Mouse (Mus musculus) forebrain, embryonic 10.5 days (tissue): ENCODE results near the gene Card14. TPM values are rescaled to one million over a fixed set of nuclear protein-coding genes. Genes with fewer than 3 reads are reported as not detected.
"Not testable (repeated sequence)": the region's sequence is repeated elsewhere in the genome, so short reads cannot be mapped to it uniquely, and the experiment has no call there.

ENCODE experiments used
- DNase-seq: peaks from one replicate; pipeline ENCODE4 v3.0.0-alpha.2; 2017; ENCODE audit warnings: low spot score; ENCODE audit errors: extremely low spot score
- H3K27ac ChIP-seq: fragments of 300-500 bp; sonication (generic); 2 replicates; pipeline ENCODE4 v1.5.1; 2016; ENCODE audit warnings: mild to moderate bottlenecking
- H3K27me3 ChIP-seq: fragments of 300-500 bp; sonication (generic); 2 replicates; pipeline ENCODE4 v1.6.1; 2016; ENCODE audit warnings: mild to moderate bottlenecking; ENCODE audit not compliant: poor library complexity, severe bottlenecking
- H3K36me3 ChIP-seq: fragments of 300-500 bp; sonication (generic); replicated peaks from 2 replicates; pipeline ENCODE4 v1.6.1; 2016; ENCODE audit warnings: mild to moderate bottlenecking, moderate library complexity
- H3K4me1 ChIP-seq: fragments of 300-500 bp; sonication (generic); 2 replicates; pipeline ENCODE4 v1.6.1; 2016
- H3K4me3 ChIP-seq: fragments of 300-500 bp; sonication (generic); 2 replicates; pipeline ENCODE4 v1.5.1; 2016; ENCODE audit warnings: mild to moderate bottlenecking, moderate library complexity
- H3K9me3 ChIP-seq: fragments of 300-500 bp; sonication (generic); 2 replicates; pipeline ENCODE4 v1.6.1; 2016; ENCODE audit warnings: mild to moderate bottlenecking, moderate library complexity
- WGBS: fragments of 180-500 bp; shearing (Covaris S2); methylation state at CpG from one replicate; pipeline ENCODE4 v1.1.7; 2016; 5-methylcytosine and 5-hydroxymethylcytosine counted together
- polyA plus RNA-seq: library from polyadenylated mRNA; unstranded; fragments of >200 nt; fragmentation: Nextera tagmentation; extraction: Ambion mirVana; gene quantifications from 2 replicates; pipeline ENCODE4 v1.2.1, GENCODE M21; 2016

Card14 gene
- polyA plus RNA-seq, 1 experiment from 2014 or later: not detected

DNA sequence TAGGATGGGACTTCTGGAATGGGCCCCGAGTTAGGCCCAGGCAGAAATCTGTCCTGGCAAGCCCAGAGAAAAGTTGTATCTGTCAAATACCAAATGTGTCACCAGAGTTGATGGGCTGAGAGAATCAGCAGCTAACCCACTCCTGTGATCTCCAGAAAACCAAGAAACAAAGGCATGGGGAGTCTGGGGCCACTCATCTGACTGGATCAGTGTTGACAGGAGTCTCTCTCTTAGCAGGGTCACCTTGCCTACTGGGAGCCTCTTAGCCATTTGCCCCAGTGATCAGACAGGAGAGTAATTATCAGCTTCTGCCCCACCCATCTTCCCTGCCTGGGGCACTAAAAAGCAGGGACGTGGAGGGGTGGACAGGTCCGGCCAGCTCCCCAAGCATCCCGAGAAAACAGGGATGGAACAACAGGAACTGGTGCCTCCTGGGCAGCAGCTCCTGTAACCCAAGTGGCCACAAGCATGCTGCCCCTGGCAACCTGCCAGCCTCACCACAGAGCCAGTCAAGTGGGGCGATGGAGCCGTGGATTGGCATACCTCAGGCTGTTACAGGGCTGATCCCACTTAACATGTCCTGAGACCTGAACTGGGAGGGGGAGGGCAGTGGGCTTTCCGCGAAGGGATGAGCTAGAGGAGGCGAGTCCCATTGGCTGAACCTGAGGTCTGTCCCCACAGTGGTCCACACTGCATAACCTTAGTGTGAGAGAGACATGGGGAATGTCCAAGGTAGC, 21.6 kb upstream of the Card14 start:
- no peaks in the 10 kb centered on the region for H3K9me3 ChIP-seq
- no peak overlapping the region for H3K27ac ChIP-seq
- 76% methylated on average over 9 of the region's 9 CpGs for WGBS
- H3K27me3 ChIP-seq: no peaks in the 10 kb centered on the region
- no peak for DNase-seq
- no peaks in the 10 kb centered on the region for H3K4me1 ChIP-seq
- H3K4me3 ChIP-seq: no peak overlapping the region
- H3K36me3 ChIP-seq: peaks cover 78% of the 10 kb centered on the region

DNA sequence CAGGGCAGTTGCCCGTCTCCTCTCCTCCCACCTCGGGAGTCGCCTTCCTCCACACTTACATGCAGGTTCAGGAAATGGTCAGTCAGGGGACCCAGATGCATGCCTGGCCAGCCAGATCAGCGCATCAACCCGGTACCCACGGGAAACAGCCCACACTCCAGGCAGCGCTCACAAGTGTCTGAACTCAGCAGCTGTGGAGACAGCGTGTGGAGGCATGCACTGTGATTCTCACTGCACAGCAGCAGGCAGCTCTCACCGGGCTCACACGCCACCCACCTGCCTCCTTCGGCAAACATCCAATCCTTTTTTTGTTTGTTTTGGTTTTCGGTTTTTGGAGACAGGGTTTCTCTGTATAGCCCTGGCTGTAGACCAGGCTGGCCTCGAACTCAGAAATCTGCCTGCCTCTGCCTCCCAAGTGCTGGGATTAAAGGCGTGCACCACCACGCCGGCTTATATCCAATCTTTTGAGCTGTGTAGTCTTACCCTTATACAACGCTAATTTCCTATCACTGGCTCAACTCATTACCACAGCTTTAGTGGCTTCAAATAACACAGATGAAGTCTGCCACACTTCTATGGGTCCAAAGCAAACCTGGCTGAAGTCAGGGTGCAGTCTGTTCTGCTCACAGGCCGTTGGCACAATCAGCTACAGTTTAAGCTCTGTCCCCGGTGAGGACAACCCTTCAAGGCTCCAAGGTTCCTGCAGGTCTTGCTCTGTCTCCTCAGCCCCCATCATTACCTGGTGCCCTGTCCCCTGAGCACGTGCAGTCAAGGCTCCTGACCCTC, 20.2 kb upstream of the Card14 start:
- 92% methylated on average over 20 of the region's 20 CpGs for WGBS
- no peak overlapping the region for H3K27ac ChIP-seq

DNA sequence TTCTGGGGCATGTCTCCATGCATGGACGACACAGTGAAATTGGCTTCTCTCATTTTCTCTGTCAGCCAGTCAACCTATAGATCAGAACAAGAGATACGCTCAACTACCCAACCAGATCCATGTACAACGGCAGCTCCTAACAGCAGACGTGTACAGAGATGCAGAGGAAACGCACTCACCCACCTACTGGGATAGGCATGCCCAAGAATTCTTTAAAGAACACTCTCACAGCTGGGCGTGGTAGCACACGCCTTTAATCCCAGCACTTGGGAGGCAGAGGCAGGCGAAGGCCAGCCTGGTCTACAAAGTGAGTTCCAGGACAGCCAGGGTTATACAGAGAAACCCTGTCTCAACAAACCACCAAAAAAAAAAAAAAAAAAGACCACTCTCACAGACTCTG, 14.7 kb upstream of the Card14 start:
- not testable (repeated sequence) for H3K27me3 ChIP-seq, H3K9me3 ChIP-seq, DNase-seq, H3K27ac ChIP-seq, H3K4me3 ChIP-seq, H3K4me1 ChIP-seq
- whole genome bisulfite sequencing: 96% methylated on average over 8 of the region's 8 CpGs
- H3K36me3 ChIP-seq: peaks cover 99% of the 10 kb centered on the region

More for the DNA sequence above, 20.2 kb upstream of the Card14 start:
- Histone ChIP-seq H3K4me1 (no peaks in the 10 kb centered on the region), H3K36me3 (peaks cover 92% of the 10 kb centered on the region), H3K9me3 (no peaks in the 10 kb centered on the region), H3K4me3 (no peak overlapping the region), H3K27me3 (no peaks in the 10 kb centered on the region)
- no peak for DNase-seq

DNA sequence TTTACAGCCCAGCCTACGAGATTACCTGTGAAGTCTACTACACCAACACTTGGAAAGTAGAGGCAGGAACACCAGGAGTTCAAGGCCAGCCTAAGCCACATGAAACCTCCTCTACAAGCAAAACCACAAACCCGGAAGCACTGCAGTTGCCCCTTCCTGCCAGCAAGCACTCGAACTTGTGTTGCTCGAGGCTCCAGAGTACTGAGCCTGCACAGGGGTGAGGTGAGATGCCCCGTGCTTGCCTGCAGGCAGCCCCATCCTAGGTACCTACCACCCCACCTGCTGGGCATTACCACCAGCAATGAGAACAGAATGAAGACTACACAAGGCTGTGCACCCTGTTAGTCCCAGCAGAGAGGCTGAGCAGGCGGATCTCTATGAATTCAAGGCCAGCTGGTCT, 9.6 kb upstream of the Card14 start:
- H3K4me1 ChIP-seq: peaks cover 29% of the 10 kb centered on the region
- peaks cover 55% of the 10 kb centered on the region for H3K36me3 ChIP-seq
- WGBS: 88% methylated on average over 6 of the region's 6 CpGs
- H3K27ac ChIP-seq: no peak overlapping the region
- no peaks in the 10 kb centered on the region for H3K27me3 ChIP-seq
- no peak for DNase-seq
- H3K4me3 ChIP-seq: peak overlapping the region; percentile 100
- H3K9me3 ChIP-seq: no peaks in the 10 kb centered on the region

DNA sequence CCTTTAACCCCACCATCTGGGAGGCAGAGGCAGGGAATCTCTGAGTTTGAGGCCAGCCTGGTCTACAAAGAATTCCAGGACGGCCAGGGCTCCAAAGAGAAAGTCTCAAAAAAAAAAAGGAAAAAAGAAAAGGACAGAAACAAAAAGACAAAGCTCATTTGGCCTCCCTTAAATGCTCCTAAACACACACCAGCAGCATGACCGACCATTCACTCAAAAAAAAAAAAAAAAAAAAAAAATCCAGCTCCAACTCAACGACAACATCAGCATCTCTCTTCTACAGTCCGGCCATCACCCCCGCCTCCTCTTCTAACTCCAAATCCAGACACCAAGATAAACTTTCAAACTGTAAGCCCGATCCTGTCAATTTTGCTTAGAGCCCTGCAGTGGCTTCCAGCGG, 8.7 kb upstream of the Card14 start:
- H3K9me3 ChIP-seq: no peaks in the 10 kb centered on the region
- peaks cover 29% of the 10 kb centered on the region for H3K4me1 ChIP-seq
- WGBS: 20% methylated on average over 7 of the region's 7 CpGs
- 0 out of 2 replicates have a peak, but pooled peaks cover 2% of the 10 kb centered on the region for H3K27me3 ChIP-seq
- H3K36me3 ChIP-seq: peaks cover 45% of the 10 kb centered on the region
- no peak for DNase-seq
- H3K27ac ChIP-seq: peak overlapping the region; percentile 98
- H3K4me3 ChIP-seq: peak overlapping the region; percentile 100

DNA sequence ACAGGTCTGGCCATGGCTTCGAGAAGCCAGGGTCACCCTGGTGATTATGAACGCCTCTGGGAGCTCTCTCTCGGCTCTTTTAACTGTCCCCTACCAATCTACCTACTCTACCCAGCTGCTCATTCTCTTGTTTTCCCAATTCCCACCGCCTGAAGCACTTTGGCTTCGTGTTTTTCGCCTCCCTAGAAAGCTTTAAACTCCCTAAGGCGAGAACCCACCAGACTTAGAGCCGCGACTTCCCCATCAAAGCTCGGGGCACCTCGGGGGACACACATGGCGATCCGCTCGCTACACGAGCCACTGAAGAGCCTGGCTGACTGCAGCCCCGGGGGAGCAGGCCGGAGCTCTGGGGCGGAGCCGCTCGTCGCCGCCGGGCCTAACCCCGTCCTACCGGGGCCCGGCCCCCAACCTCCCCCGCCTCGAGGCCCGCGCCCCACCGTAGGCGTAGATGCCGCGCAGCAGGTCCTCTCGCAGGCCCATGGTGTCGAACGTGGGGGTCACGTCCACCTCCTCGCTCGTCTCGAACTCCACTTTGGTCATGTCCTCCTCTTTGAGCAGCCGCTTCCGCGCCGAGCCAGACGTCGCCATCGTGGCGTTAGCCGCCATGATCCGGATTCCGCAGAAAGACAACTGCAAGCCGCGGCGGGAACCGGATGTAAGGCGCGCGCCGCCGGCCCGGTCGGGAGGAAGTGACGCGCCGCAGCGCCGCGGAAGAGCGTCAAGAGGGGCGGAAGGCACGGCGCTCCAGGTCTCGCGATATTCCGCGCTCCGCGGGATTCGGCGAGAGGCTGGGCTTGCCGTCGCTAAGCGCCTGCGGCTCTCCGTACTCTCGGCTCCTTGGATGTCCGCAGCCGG, 8.0 kb upstream of the Card14 start, which contains the start of gene Eif4a3:
Gene Eif4a3 (minus strand): TSS at position 699 of the 855 bp plus-strand sequence.
- peak within 1 kb of the TSS; percentile 100 for H3K4me3 ChIP-seq
- H3K9me3 ChIP-seq: no peaks in the 10 kb centered on the region
- H3K4me1 ChIP-seq: peaks cover 29% of the 10 kb centered on the region
- peaks cover 9% of the 10 kb centered on the region for H3K27me3 ChIP-seq
- DNase-seq: peak; percentile 97
- H3K27ac ChIP-seq: peak within 1 kb of the TSS; percentile 98
- WGBS: under 1% methylated on average over 89 of the region's 89 CpGs
- H3K36me3 ChIP-seq: peaks cover 38% of the 10 kb centered on the region

DNA sequence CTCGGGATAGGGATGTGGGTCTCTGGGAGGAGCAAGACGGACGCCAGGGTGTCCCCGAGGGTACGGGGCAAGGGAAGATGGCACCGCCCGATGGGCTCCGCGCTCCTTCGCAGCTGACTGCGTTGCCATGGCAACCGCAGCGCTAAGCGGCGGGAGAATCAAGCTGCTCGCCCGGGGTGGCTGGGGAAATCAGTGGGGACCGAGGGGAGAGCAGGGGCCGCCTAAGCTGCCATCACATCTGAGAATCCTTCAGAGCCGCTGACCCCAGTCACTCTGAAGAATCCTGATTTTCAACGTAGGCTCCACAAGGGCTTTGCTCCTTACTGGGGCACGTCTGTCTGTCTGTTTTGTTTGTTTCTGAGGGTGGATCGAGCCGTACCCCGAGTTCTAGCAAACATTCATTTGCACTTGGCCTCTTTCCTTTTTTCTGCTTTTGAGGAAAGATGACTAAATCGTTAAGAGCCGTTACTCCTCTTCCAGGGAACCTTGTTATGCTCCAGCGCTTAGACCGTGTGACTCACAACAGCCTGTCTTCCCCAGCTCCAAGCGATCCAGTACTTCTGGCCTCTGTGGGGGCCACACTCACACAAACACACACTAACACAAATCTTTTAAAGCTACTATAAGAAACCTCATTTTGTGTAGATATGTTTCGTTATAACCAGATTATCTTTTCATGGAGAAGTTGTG, 7.2 kb upstream of the Card14 start:
- H3K36me3 ChIP-seq: peaks cover 31% of the 10 kb centered on the region
- 2% methylated on average over 31 of the region's 31 CpGs for WGBS

DNA sequence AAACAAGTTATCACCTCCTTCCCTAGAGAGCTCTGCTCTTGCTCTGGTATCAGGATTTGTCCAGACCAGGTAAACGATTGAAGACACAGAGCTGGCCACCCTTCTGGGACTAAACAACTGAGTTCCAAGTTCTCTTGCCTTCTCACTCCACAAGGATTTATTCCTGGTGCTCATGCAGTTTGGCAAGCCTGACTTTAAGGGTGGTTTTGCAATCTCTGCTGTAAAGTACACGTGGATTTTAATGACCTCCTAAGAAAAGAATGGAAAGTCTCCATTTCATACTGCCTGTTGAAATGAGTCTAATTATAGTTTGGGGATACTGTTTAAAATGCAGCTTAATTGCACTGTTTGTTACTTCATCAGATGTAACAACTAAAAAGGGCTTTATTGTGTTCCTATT, 6.6 kb upstream of the Card14 start:
- peak overlapping the region; percentile 98; the same call in 1 of the 2 replicates for H3K27ac ChIP-seq
- H3K4me3 ChIP-seq: peak overlapping the region; percentile 100
- WGBS: 47% methylated on average over 2 of the region's 2 CpGs

More for the DNA sequence above, 7.2 kb upstream of the Card14 start:
- peaks cover 34% of the 10 kb centered on the region for H3K4me1 ChIP-seq
- peaks cover 16% of the 10 kb centered on the region for H3K27me3 ChIP-seq
- peak overlapping the region; percentile 100 for H3K4me3 ChIP-seq
- peak overlapping the region; percentile 98 for H3K27ac ChIP-seq
- no peak for DNase-seq
- H3K9me3 ChIP-seq: no peaks in the 10 kb centered on the region

DNA sequence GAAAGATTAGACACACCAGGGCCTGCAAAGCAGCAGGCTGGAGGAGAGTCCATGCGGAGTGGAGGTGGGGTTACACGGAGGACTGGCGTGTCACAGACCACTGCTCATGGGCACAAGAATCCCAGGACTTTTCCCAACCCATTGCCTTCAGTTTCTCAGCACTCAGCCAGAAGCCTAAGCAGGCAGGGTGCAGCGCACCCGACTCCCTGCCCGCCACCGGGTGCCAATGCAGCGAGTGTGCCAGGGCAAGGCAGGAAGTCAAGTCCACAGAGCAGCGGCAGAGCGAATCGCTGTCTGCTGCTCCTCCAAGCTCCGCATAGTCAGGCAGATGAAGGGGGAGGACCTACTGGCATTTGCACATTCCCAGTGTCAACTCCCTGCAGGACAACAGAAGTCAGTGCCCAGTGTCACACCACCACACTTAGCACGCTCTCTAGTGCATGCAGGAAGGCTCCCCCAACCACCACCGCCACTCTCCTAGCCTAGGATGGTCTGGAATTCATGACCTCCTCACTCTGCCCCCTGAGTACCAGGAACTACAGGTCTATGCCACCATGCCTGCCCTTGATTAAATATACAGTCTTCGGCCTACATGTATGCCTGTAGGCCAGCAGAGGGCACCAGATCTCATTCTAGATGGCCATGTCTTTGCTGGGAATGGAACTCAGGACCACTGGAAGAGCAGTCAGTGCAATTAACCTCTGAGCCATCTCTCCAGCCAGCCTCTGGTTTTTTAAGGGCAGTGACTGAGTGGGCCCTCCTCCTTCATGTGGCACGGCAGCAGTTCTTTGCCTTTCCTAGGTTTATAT, 2.5 kb upstream of the Card14 start:
- Histone ChIP-seq H3K4me3 (no peak overlapping the region), H3K36me3 (no peaks in the 10 kb centered on the region), H3K4me1 (peaks cover 43% of the 10 kb centered on the region), H3K27ac (no peak overlapping the region), H3K27me3 (peaks cover 31% of the 10 kb centered on the region), H3K9me3 (no peaks in the 10 kb centered on the region)
- DNase-seq: peak; percentile 54
- 44% methylated on average over 16 of the region's 16 CpGs for WGBS

More for the DNA sequence above, 6.6 kb upstream of the Card14 start:
- Histone ChIP-seq H3K4me1 (peaks cover 38% of the 10 kb centered on the region), H3K27me3 (peaks cover 16% of the 10 kb centered on the region), H3K36me3 (peaks cover 25% of the 10 kb centered on the region), H3K9me3 (no peaks in the 10 kb centered on the region)
- DNase-seq: no peak

DNA sequence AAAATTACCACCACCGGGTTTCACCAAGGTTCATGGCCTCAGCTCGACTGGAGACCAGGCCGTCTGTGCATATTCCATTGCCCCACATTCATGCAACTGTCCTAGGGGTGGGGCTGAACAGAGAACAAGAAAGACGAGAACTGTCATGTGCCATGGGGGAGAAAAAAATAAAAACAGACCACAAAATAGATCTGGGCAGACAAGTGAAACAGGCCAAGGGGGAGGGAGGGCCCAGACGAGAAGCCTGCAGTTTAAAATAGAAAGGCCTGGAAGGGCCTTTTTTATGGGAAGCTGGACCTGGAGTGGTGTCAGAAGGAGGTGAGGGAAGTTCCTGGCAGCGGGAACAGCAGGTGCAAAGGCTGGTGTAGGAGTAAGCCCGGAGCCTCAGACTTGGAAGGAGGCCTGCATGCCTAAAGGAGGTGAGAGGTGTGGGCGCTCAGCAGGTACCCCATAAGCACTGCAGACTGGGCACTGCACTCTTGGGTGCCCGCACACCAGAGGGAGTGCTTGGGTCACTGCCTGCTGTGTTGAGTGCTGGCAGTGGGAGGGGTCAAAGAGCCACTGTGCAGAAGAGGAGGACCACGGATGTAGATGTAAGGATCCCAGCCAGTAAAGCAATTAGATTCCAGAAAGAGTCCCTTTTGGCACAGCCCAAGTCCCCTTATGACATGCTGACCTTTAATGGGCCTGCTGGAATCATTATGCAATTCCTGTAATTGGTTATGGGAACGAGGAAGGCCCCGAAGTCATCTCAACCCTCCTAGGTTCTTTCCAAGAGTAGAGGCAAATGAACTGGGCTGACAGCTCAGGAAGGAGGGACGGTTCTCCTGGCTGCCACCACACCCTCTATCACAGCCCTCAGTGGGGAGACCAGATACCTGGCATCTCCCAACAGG, 558 bp upstream of the Card14 start:
- DNase-seq: no peak
- Histone ChIP-seq H3K27ac (no peak overlapping the region), H3K9me3 (no peaks in the 10 kb centered on the region), H3K27me3 (peaks cover 35% of the 10 kb centered on the region), H3K36me3 (no peaks in the 10 kb centered on the region), H3K4me1 (peaks cover 30% of the 10 kb centered on the region), H3K4me3 (no peak overlapping the region)
- WGBS: 65% methylated on average over 13 of the region's 13 CpGs

DNA sequence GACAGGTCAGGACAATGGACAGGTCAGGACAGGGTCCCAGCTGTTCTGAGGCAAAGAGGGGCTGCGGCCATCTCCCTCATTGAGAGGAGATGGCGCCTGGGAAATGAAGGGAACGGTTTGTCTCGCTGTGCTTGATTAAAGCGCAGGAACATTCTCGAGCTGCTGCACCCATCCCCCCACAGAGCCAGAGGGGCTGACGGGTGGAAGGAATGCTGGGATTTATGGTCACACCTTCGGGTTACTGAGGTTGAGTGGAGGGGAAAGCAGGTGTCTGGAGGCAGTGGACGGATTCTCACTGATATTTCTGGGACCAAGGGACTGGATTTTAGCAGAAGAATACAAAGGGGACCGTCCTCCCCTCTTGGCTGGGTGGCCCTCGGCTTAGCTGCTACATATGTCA, 348 bp downstream of the Card14 start:
- H3K27me3 ChIP-seq: peaks cover 35% of the 10 kb centered on the region
- no peak overlapping the region for H3K4me3 ChIP-seq
- no peaks in the 10 kb centered on the region for H3K36me3 ChIP-seq
- 0 out of 2 replicates have a peak overlapping the region, but pooled peaks have one; percentile 48 for H3K27ac ChIP-seq
- H3K9me3 ChIP-seq: no peaks in the 10 kb centered on the region
- WGBS: 38% methylated on average over 11 of the region's 11 CpGs
- H3K4me1 ChIP-seq: peaks cover 30% of the 10 kb centered on the region
- no peak for DNase-seq
